Mouse (Mus musculus) midbrain, embryonic 11.5 days (tissue): ENCODE results near the gene Ofd1. TPM values are rescaled to one million over a fixed set of nuclear protein-coding genes. Genes with fewer than 3 reads are reported as not detected.

Experiments used
- ATAC-seq: fragments of 200-750 bp; cut with Nextera tagmentation; 2 replicates; pipeline ENCODE4 v1.8.0; 2017; ENCODE audit warnings: moderate TSS enrichment, moderate library complexity; ENCODE audit not compliant: low FRiP score
- DNase-seq: peaks from one replicate; pipeline ENCODE4 v3.0.0; 2015; ENCODE audit warnings: low spot score; ENCODE audit errors: missing footprints
- H3K27ac ChIP-seq: fragments of 300-500 bp; sonication (generic); 2 replicates; pipeline ENCODE4 v1.5.1; 2014; ENCODE audit warnings: low read depth, low read length
- H3K27me3 ChIP-seq: fragments of 300-500 bp; sonication (generic); 2 replicates; pipeline ENCODE4 v1.6.1; 2014; ENCODE audit warnings: mild to moderate bottlenecking, low read length, moderate library complexity, mixed read lengths; ENCODE audit not compliant: control insufficient read depth, insufficient read depth
- H3K36me3 ChIP-seq: fragments of 300-500 bp; sonication (generic); 2 replicates; pipeline ENCODE4 v1.6.1; 2014; ENCODE audit warnings: mild to moderate bottlenecking, low read length, moderate library complexity, mixed read lengths; ENCODE audit not compliant: control insufficient read depth, insufficient read depth
- H3K4me1 ChIP-seq: fragments of 300-500 bp; sonication (generic); 2 replicates; pipeline ENCODE4 v1.6.1; 2014; ENCODE audit warnings: low read length; ENCODE audit not compliant: control insufficient read depth, insufficient read depth
- H3K4me2 ChIP-seq: fragments of 300-500 bp; sonication (generic); 2 replicates; pipeline ENCODE4 v1.6.1; 2014; ENCODE audit warnings: mild to moderate bottlenecking, moderate library complexity
- H3K4me3 ChIP-seq: fragments of 300-500 bp; sonication (generic); 2 replicates; pipeline ENCODE4 v1.5.1; 2014; ENCODE audit warnings: low read depth, low read length
- H3K9ac ChIP-seq: fragments of 300-500 bp; sonication (generic); 2 replicates; pipeline ENCODE4 v1.6.1; 2014; ENCODE audit warnings: low read length
- H3K9me3 ChIP-seq: fragments of 300-500 bp; sonication (generic); 2 replicates; pipeline ENCODE4 v1.6.1; 2016; ENCODE audit warnings: low read length; ENCODE audit not compliant: control insufficient read depth
- WGBS: fragments of 180-500 bp; shearing (Covaris S2); extraction: QIAGEN DNeasy Blood & Tissue Kit; methylation state at CpG from one replicate; pipeline ENCODE4 v1.1.7; 2014; 5-methylcytosine and 5-hydroxymethylcytosine counted together
- polyA plus RNA-seq: library from polyadenylated mRNA; unstranded; fragments of >200 nt; fragmentation: Nextera tagmentation; extraction: Ambion mirVana; gene quantifications from 2 replicates; pipeline ENCODE4 v1.2.1, GENCODE M21; 2014

The Ofd1 gene
- polyA plus RNA-seq, 1 experiment from 2014 or later, result 9.4 TPM

GRCm38 (mm10) chrX:166351790-166352189 is 88.7 kb downstream of the Ofd1 start:
- peaks cover 3% of the 10 kb centered on the region; the same call in 1 of the 2 replicates for H3K4me1 ChIP-seq
- WGBS, result 23% methylated on average over 6 of the region's 6 CpGs
- no peak overlapping the region for H3K4me2 ChIP-seq
- no peak overlapping the region for H3K27ac ChIP-seq
- no peaks in the 10 kb centered on the region for H3K9me3 ChIP-seq
- peak; percentile 90 for DNase-seq
- H3K36me3 ChIP-seq, result no peaks in the 10 kb centered on the region
- H3K9ac ChIP-seq, result no peak overlapping the region
- peaks cover 2% of the 10 kb centered on the region; the same call in 1 of the 2 replicates for H3K27me3 ChIP-seq
- no peak overlapping the region for H3K4me3 ChIP-seq
- ATAC-seq, result peak; percentile 69

GRCm38 (mm10) chrX:166348634-166349033 is 91.9 kb downstream of the Ofd1 start:
- peaks cover 3% of the 10 kb centered on the region; the same call in 1 of the 2 replicates for H3K4me1 ChIP-seq
- no peak overlapping the region for H3K9ac ChIP-seq
- no peak for DNase-seq
- no peak overlapping the region for H3K27ac ChIP-seq
- WGBS, result 77% methylated on average over 4 of the region's 4 CpGs
- ATAC-seq, result no peak
- no peak overlapping the region for H3K4me3 ChIP-seq
- peak overlapping the region; percentile 26; the same call in 1 of the 2 replicates for H3K4me2 ChIP-seq
- H3K27me3 ChIP-seq, result no peaks in the 10 kb centered on the region
- no peaks in the 10 kb centered on the region for H3K9me3 ChIP-seq
- no peaks in the 10 kb centered on the region for H3K36me3 ChIP-seq

- H3K27ac ChIP-seq, result no peak overlapping the region
Observed at GRCm38 (mm10) chrX:166348086-166348485, 92.4 kb downstream of the Ofd1 start.

GRCm38 (mm10) chrX:166344228-166345015 is 96.1 kb downstream of the Ofd1 start:
- ATAC-seq, result peak; percentile 95
- Histone ChIP-seq H3K9ac (peak overlapping the region; percentile 68), H3K9me3 (no peaks in the 10 kb centered on the region), H3K4me3 (peak overlapping the region; percentile 39), H3K27ac (peak overlapping the region; percentile 86), H3K4me1 (peaks cover 3% of the 10 kb centered on the region; the same call in 1 of the 2 replicates), H3K36me3 (no peaks in the 10 kb centered on the region), H3K27me3 (0 out of 2 replicates have a peak, but pooled peaks cover 2% of the 10 kb centered on the region), H3K4me2 (peak overlapping the region; percentile 38)
- peak; percentile 92 for DNase-seq
- WGBS, result 24% methylated on average over 10 of the region's 10 CpGs

More at GRCm38 (mm10) chrX:166348086-166348485, 92.4 kb downstream of the Ofd1 start:
- peak overlapping the region; percentile 38 for H3K4me2 ChIP-seq
- no peaks in the 10 kb centered on the region for H3K36me3 ChIP-seq
- H3K9me3 ChIP-seq, result no peaks in the 10 kb centered on the region
- WGBS, result 74% methylated on average over 6 of the region's 6 CpGs
- H3K9ac ChIP-seq, result no peak overlapping the region; the same call in 1 of the 2 replicates
- ATAC-seq (no peak), DNase-seq (no peak)
- peak overlapping the region; percentile 20 for H3K4me3 ChIP-seq
- H3K27me3 ChIP-seq, result no peaks in the 10 kb centered on the region
- H3K4me1 ChIP-seq, result peaks cover 3% of the 10 kb centered on the region; the same call in 1 of the 2 replicates

GRCm38 (mm10) chrX:166341795-166342194 is 98.7 kb downstream of the Ofd1 start:
- no peak for ATAC-seq
- H3K4me2 ChIP-seq, result no peak overlapping the region
- no peaks in the 10 kb centered on the region for H3K4me1 ChIP-seq
- 0 out of 2 replicates have a peak, but pooled peaks cover 2% of the 10 kb centered on the region for H3K27me3 ChIP-seq
- no peak overlapping the region for H3K4me3 ChIP-seq
- 92% methylated on average over 6 of the region's 6 CpGs for WGBS
- no peaks in the 10 kb centered on the region for H3K36me3 ChIP-seq
- H3K27ac ChIP-seq, result no peak overlapping the region
- no peak for DNase-seq
- H3K9me3 ChIP-seq, result no peaks in the 10 kb centered on the region
- no peak overlapping the region for H3K9ac ChIP-seq

Other genes starting within 250 kb of the Ofd1 start
- 102 and 120 TPM in 2 replicates for gene Gpm6b, start 201.8 kb downstream of the Ofd1 start, polyA plus RNA-seq
- 48.7 and 51.7 TPM in 2 replicates for gene Trappc2, start 130 bp downstream of the Ofd1 start, polyA plus RNA-seq
- 53.1 and 53.9 TPM in 2 replicates for gene Rab9, start 39.2 kb upstream of the Ofd1 start, polyA plus RNA-seq
- 11.3 and 13.5 TPM in 2 replicates for gene Tceanc, start 77.9 kb upstream of the Ofd1 start, polyA plus RNA-seq
- gene Egfl6, start 145.0 kb upstream of the Ofd1 start, polyA plus RNA-seq, result 4.3 and 5.6 TPM in 2 replicates